Mouse (Mus musculus): ENCODE results near the gene D330045A20Rik. TPM values are rescaled to one million over a fixed set of nuclear protein-coding genes. Genes with fewer than 3 reads are reported as not detected.

D330045A20Rik gene
- 1 to 10 TPM in 1 of 2 experiments, under 1 TPM in 1; 0.23 to 1.5 TPM for polyA plus RNA-seq (2017; shearing (Covaris generic))

GRCm38 (mm10) chrX:139480022-139480894, at the start of gene D330045A20Rik:
Gene D330045A20Rik, plus strand, starts transcription at chrX:139480367.

DNA sequence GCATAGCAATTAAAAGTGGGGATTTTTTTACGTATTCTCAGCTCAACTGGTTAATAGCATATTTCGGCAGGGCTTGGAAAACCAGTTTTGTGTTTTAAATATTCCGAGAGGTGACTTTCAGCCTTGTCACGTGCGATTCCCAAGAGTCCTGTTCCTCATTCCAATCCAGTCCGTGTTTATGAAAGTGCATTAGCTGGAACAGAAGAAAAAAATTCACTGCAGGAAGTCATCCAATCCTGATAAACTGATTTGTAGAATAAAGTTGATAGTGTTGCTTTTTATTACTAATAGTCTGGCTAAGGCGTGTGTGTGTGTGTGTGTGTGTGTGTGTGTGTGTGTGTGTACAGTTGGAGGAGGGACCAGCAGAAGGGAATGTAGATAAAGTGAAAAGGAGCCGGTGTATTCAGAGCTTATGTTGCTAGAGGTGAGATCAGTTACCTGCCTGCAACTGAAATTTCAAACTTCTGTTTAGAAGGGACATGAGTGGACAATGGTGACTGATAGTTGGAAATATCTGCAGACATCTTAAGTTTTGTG, 82.8 kb downstream of the D330045A20Rik start, which contains the start of gene Rnf128:
Rnf128 (plus strand) TSS at position 392 of the 537 bp plus-strand sequence.

Other genes starting within 250 kb of the D330045A20Rik start
- not detected for gene Trap1a, start 146.7 kb upstream of the D330045A20Rik start, polyA plus RNA-seq (2017; shearing (Covaris generic))
- 10 to 100 TPM in 1 of 2 experiments, 1 to 10 TPM in 1; 8.4 to 12.4 TPM for gene Rnf128, start 82.9 kb downstream of the D330045A20Rik start, polyA plus RNA-seq (2017; shearing (Covaris generic))
- 10 to 100 TPM in 1 of 2 experiments, 1 to 10 TPM in 1; 4.6 to 10.9 TPM for gene Tbc1d8b, start 204.6 kb downstream of the D330045A20Rik start, polyA plus RNA-seq (2017; shearing (Covaris generic))
- gene Gm15013, start 234.1 kb downstream of the D330045A20Rik start, polyA plus RNA-seq (2017; shearing (Covaris generic)), result 1 to 10 TPM in 1 of 2 experiments, under 1 TPM in 1; 0.37 to 1.2 TPM